In genomic region chr13:98496917-98497870, GRCm38 (mm10) we compare ENCODE assay signal across 9 mouse cellular contexts. TPM values are rescaled to one million over a fixed set of nuclear protein-coding genes. Genes with fewer than 3 reads are reported as not detected.
DNase-seq lines count a peak whose midpoint lies in the region; ATAC-seq lines count a peak whose summit lies in the region.
"Had no signal": no experiment of that assay in that cellular context is flagged by ENCODE, and none has a peak within 500 bp of the region (broad histone marks: within the 10 kb centered on the region; RNA-seq: fewer than 3 reads in every experiment).

No protein-coding gene starts in this region.

- 0 out of 2 replicates have a peak overlapping the region, but pooled peaks have one; percentile 5 for H3K4me3 ChIP-seq in midbrain, embryonic 10.5 days
- no peak overlapping the region for H3K4me3 ChIP-seq in midbrain, embryonic 11.5 days (ENCODE audit: low read depth, low read length)
- H3K4me3 ChIP-seq in hindbrain, embryonic 10.5 days: no peak overlapping the region
- H3K4me3 ChIP-seq in limb, embryonic 15.5 days: no peak overlapping the region
- H3K4me3 ChIP-seq: lung, embryonic 15.5 days had no signal

- H3K4me2 ChIP-seq in midbrain, embryonic 11.5 days: no peak overlapping the region
- 0 out of 2 replicates have a peak overlapping the region, but pooled peaks have one; percentile 7 for H3K4me2 ChIP-seq in limb, embryonic 15.5 days
- H3K4me2 ChIP-seq: lung, embryonic 15.5 days had no signal

- H3K27me3 ChIP-seq in midbrain, embryonic 10.5 days (ENCODE audit: low read depth, poor library complexity, severe bottlenecking): peaks cover 86% of the 10 kb centered on the region
- H3K27me3 ChIP-seq in midbrain, embryonic 11.5 days (ENCODE audit: control insufficient read depth, insufficient read depth, low read length): peaks cover 55% of the 10 kb centered on the region
- peaks cover 72% of the 10 kb centered on the region for H3K27me3 ChIP-seq in hindbrain, embryonic 10.5 days (ENCODE audit: insufficient read depth, poor library complexity, severe bottlenecking)
- H3K27me3 ChIP-seq in limb, embryonic 15.5 days: peaks cover 53% of the 10 kb centered on the region

- no peak for ATAC-seq in midbrain, embryonic 11.5 days (ENCODE audit: low FRiP score)
- ATAC-seq in limb, embryonic 15.5 days (ENCODE audit: insufficient number of reproducible peaks, low FRiP score, low TSS enrichment, low read depth): 0 out of 2 replicates have a peak, but pooled peaks have one; percentile 42
- no peak for ATAC-seq in monocyte, adult 5-6 weeks (replicated peaks; ENCODE audit: insufficient number of reproducible peaks, low FRiP score, low TSS enrichment, poor library complexity, severe bottlenecking)

- H3K9ac ChIP-seq in midbrain, embryonic 11.5 days (ENCODE audit: low read length): no peak overlapping the region
- no peak overlapping the region for H3K9ac ChIP-seq in limb, embryonic 15.5 days
- H3K9ac ChIP-seq: lung, embryonic 15.5 days had no signal

- H3K36me3 ChIP-seq in midbrain, embryonic 10.5 days: no peaks in the 10 kb centered on the region
- no peaks in the 10 kb centered on the region for H3K36me3 ChIP-seq in midbrain, embryonic 11.5 days (ENCODE audit: control insufficient read depth, insufficient read depth, low read length)
- H3K36me3 ChIP-seq in hindbrain, embryonic 10.5 days: no peaks in the 10 kb centered on the region
- H3K36me3 ChIP-seq in limb, embryonic 15.5 days: no peaks in the 10 kb centered on the region
- H3K36me3 ChIP-seq: lung, embryonic 15.5 days had no signal

- peak; percentile 49 for DNase-seq in midbrain, embryonic 10.5 days (ENCODE audit: low spot score)
- no peak for DNase-seq in midbrain, embryonic 11.5 days (ENCODE audit: low spot score, missing footprints)
- DNase-seq in adrenal gland, postnatal 25 days: peak; percentile 28
- peak; percentile 49 for DNase-seq in hindbrain, embryonic 10.5 days (ENCODE audit: low spot score)
- DNase-seq in left cerebral cortex, adult 11 months (ENCODE audit: low spot score): no peak
- DNase-seq in left cerebral cortex, postnatal 25 days (ENCODE audit: low spot score in 2 of 2): no peak

- H3K27ac ChIP-seq in midbrain, embryonic 10.5 days (replicated peaks): no peak overlapping the region
- no peak overlapping the region for H3K27ac ChIP-seq in midbrain, embryonic 11.5 days (ENCODE audit: low read depth, low read length)
- no peak overlapping the region for H3K27ac ChIP-seq in hindbrain, embryonic 10.5 days
- no peak overlapping the region for H3K27ac ChIP-seq in limb, embryonic 15.5 days
- H3K27ac ChIP-seq: lung, embryonic 15.5 days had no signal

- WGBS in midbrain, embryonic 10.5 days: 23% methylated on average over 16 of the region's 16 CpGs
- WGBS in midbrain, embryonic 11.5 days: 19% methylated on average over 16 of the region's 16 CpGs
- 18% methylated on average over 16 of the region's 16 CpGs for WGBS in hindbrain, embryonic 10.5 days
- 20% methylated on average over 16 of the region's 16 CpGs for WGBS in limb, embryonic 15.5 days

- no peaks in the 10 kb centered on the region for H3K9me3 ChIP-seq in midbrain, embryonic 10.5 days (replicated peaks)
- no peaks in the 10 kb centered on the region for H3K9me3 ChIP-seq in midbrain, embryonic 11.5 days (ENCODE audit: control insufficient read depth, low read length)
- no peaks in the 10 kb centered on the region for H3K9me3 ChIP-seq in hindbrain, embryonic 10.5 days
- no peaks in the 10 kb centered on the region for H3K9me3 ChIP-seq in limb, embryonic 15.5 days
- H3K9me3 ChIP-seq: lung, embryonic 15.5 days had no signal

- intact Hi-C loops in left cerebral cortex, postnatal 25 days (cut with DNase I): no loop called here

- H3K4me1 ChIP-seq in midbrain, embryonic 10.5 days: peaks cover 27% of the 10 kb centered on the region
- peaks cover 5% of the 10 kb centered on the region; the same call in 1 of the 2 replicates for H3K4me1 ChIP-seq in midbrain, embryonic 11.5 days (ENCODE audit: control insufficient read depth, insufficient read depth, low read length)
- peaks cover 32% of the 10 kb centered on the region for H3K4me1 ChIP-seq in hindbrain, embryonic 10.5 days (replicated peaks)
- peaks cover 22% of the 10 kb centered on the region for H3K4me1 ChIP-seq in limb, embryonic 15.5 days

RNA-seq across cellular contexts. Expression of gene Gm10320, which starts 5.4 kb away (rescaled TPM):
- polyA plus RNA-seq in midbrain, embryonic 10.5 days (2016; fragmentation: Nextera tagmentation; extraction: Ambion mirVana): 1.1 and 1.2 TPM in 2 replicates
- polyA plus RNA-seq in midbrain, embryonic 11.5 days (2014; fragmentation: Nextera tagmentation; extraction: Ambion mirVana): 0.88 and 1.0 TPM in 2 replicates
- total RNA-seq in adrenal gland, postnatal 25 days (2021): not detected in 2 replicates
- 1.4 and 1.6 TPM in 2 replicates for polyA plus RNA-seq in hindbrain, embryonic 10.5 days (2016; fragmentation: Nextera tagmentation; extraction: Ambion mirVana)
- 1.1 and 1.3 TPM in 2 replicates for polyA plus RNA-seq in limb, embryonic 15.5 days (2015; fragmentation: Nextera tagmentation; extraction: Ambion mirVana)
- 1.6 TPM in 1 of 3 replicates, not detected in the others for total RNA-seq in monocyte, adult 5-6 weeks (2017)
- total RNA-seq in left cerebral cortex, postnatal 25 days (2021): not detected

Comparison
In these comparisons a context has a peak if more than half of its experiments do, and no peak if none do; other contexts are left out.
1. DNase-seq: peak in midbrain, embryonic 10.5 days (single experiment), adrenal gland, postnatal 25 days (single experiment) and hindbrain, embryonic 10.5 days (single experiment); none in midbrain, embryonic 11.5 days (single experiment), left cerebral cortex, adult 11 months (single experiment) and left cerebral cortex, postnatal 25 days (0 of 2).